Mouse (Mus musculus): ENCODE measurements around the gene Fgfr1op2. TPM values are rescaled to one million over a fixed set of nuclear protein-coding genes. Genes with fewer than 3 reads are reported as not detected.

Fgfr1op2 gene
- 75.5 TPM for polyA plus RNA-seq (2021)

DNA sequence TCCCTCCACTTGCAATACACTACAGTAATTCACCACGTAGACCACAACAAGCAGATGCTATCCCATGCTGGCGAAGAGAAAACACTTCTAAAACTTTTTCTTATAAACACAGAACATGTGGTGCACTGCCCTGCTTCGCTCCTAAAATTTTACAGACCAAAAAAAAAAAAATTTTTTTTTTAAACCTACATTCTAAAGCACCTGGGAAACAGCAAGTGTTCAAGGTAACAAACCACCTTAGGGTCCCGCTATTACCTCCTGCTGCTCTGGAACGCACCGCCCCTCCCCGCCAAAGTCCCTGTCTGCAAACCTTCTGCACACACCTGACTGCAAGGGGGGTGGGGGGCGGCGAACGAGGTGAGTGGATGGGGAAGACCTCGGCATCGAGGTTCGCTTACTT lies at the start of gene Fgfr1op2:
Fgfr1op2 (plus strand) TSS at position 301 of the 400 bp plus-strand sequence.
- POLR2A ChIA-PET: no interaction called here
- DNase-seq (ENCODE audit: low read depth, low spot score): no peak
- ATAC-seq: no peak
- in situ Hi-C loops (cut with MboI; ENCODE audit: low pct_unique_long_range_greater_than_20kb): no loop called here
- CTCF ChIA-PET: no interaction called here
- H3K27me3 ChIP-seq: no peaks in the 10 kb centered on the region
- no peak for TF ChIP-seq CTCF (IDR thresholded peaks at IDR 0.05)

DNA sequence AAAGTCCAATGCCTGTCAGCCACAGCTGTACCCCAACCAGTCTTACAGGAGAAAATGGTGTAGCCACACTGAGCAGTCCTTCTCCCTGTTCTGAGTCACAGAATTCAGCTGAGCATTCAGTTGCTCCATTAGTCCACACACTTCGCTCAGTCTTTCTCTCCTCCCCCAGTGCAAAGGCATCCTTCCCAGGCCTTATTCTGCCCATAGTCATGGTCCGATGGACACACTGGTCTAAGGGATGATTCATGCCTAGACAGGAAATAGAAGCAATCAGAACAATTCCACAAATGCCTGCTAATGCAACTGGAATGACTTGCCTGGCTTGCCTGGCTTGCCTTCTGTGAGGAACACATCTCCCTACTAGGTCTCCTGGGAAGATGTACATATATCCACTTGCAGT lies 49.5 kb upstream of the Fgfr1op2 start:
- no peaks in the 10 kb centered on the region for H3K27me3 ChIP-seq
- CTCF ChIA-PET: no interaction called here
- in situ Hi-C loops (cut with MboI; ENCODE audit: low pct_unique_long_range_greater_than_20kb): no loop called here
- POLR2A ChIA-PET: no interaction called here
- TF ChIP-seq CTCF (IDR thresholded peaks at IDR 0.05): no peak
- ATAC-seq (peak; percentile 98), DNase-seq (ENCODE audit: low read depth, low spot score) (peak; percentile 82)

DNA sequence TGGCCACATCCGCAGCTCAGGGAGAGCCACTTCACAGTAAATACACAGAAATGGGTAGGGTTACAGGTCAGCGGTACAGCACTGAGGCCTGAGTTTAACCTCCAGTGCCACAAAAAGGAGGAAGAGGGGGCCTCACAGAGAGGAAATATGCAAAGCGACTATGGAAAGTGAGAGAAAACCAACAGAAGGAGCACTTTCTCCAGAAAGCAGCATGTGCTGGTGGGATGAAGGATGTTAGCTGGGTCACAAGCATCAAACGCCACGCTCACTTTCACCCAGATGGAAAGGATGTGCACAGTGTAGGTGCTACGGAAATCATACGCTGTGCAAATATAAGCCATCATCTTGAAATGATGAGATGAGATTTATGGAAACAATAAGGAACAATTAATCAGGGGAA lies 46.6 kb upstream of the Fgfr1op2 start:
- POLR2A ChIA-PET: no interaction called here
- no peak for TF ChIP-seq CTCF (IDR thresholded peaks at IDR 0.05)
- no peak for DNase-seq (ENCODE audit: low read depth, low spot score)
- in situ Hi-C loops (cut with MboI; ENCODE audit: low pct_unique_long_range_greater_than_20kb): no loop called here
- CTCF ChIA-PET: interaction anchor here (1.1 kb wide), 1 partner anchor 9 kb away, joined by 3 read pairs; no protein-coding TSS in a partner anchor
- H3K27me3 ChIP-seq: no peaks in the 10 kb centered on the region
- ATAC-seq: no peak

DNA sequence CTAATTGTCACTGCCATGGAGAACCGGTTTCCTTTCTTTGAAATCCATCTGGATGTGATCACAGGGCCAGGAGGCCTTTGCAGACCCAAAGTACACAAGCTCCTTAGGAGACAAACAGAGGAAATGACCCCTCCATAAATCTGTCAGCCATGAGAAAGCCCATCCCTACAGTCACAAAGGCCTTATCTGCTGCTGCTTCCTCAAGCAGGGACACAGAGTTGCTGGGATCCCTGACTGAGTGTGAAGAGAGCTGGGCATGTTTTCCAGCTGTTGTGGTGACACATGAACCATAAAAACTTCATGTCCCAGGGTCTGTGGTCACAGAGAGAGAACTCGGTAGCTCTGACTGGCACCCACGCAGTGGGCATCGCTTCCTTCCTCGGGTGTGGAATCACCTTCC lies 46.2 kb upstream of the Fgfr1op2 start:
- TF ChIP-seq CTCF (IDR thresholded peaks at IDR 0.05): no peak
- ChIA-PET CTCF (interaction anchor here (0.8 to 1.1 kb wide), 2 partner anchors 8 to 10 kb away, joined by 3 read pairs; no protein-coding TSS in a partner anchor), POLR2A (no interaction called here)
- DNase-seq (ENCODE audit: low read depth, low spot score) (no peak), ATAC-seq (no peak)
- H3K27me3 ChIP-seq: no peaks in the 10 kb centered on the region
- in situ Hi-C loops (cut with MboI; ENCODE audit: low pct_unique_long_range_greater_than_20kb): no loop called here

DNA sequence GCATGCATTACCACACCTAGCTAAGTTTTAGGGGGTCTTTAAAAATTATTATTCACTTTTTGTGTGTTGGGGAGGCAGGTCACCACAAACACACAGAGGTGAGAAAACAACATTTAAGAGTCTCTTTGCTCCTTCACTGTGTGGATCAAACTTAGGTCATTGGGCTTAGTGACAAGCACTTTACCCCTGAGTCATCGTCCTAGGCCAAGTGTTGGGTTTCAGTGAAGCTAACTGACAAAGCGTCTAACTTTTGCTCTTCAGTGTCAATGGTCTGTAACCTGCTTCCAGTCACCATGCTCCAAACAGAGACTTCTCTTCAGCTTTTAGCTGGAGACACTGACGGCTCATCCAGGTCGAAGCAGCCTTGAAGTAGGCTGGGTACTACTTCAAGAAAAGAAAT lies 43.9 kb upstream of the Fgfr1op2 start:
- ChIA-PET CTCF (no interaction called here), POLR2A (no interaction called here)
- DNase-seq (ENCODE audit: low read depth, low spot score) (no peak), ATAC-seq (no peak)
- TF ChIP-seq CTCF (IDR thresholded peaks at IDR 0.05): no peak
- H3K27me3 ChIP-seq: no peaks in the 10 kb centered on the region
- in situ Hi-C loops (cut with MboI; ENCODE audit: low pct_unique_long_range_greater_than_20kb): no loop called here

DNA sequence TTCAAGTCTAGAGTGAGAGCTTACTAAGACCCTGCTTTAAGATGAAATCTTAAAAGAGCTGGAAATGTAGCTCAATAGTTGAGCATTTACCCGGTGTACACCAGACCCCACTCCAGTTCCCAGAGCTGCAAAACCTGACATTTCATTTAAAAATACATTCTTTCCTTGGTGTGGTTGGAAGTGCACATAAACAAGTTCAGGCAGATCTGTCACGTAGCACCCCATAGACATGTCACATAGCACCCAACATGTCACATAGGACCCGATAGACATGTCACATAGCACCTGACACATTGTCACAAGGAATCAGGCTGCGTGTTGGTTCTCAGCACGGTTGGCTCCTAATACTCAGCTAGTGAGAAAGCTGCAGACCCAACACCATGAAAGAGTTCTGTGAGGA lies 41.5 kb upstream of the Fgfr1op2 start:
- no peak for TF ChIP-seq CTCF (IDR thresholded peaks at IDR 0.05)
- ChIA-PET CTCF (no interaction called here), POLR2A (no interaction called here)
- DNase-seq (ENCODE audit: low read depth, low spot score) (no peak), ATAC-seq (no peak)
- no peaks in the 10 kb centered on the region for H3K27me3 ChIP-seq
- in situ Hi-C loops (cut with MboI; ENCODE audit: low pct_unique_long_range_greater_than_20kb): no loop called here

DNA sequence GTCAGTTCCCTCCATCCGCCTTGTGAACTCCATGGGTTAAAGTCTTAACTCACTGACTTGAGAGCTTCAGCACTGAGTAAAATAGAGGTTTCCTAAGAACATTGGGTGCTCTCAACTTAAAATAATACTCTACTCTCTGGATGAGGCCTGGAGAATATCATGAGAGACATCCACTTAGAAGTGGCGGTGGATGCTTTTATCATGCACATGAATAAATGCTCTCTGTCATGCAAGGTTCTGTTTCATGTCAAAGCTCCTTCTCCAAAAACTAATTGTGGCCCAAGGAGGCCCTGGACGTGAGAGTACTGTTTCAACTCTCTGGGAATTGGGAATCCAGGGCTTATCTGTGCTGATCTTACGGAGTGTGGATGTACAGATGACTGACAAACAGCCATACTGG lies 39.9 kb upstream of the Fgfr1op2 start:
- CTCF ChIA-PET: interaction anchor here (1.1 kb wide), 1 partner anchor 130 kb away, joined by 3 read pairs; no protein-coding TSS in a partner anchor
- in situ Hi-C loops (cut with MboI; ENCODE audit: low pct_unique_long_range_greater_than_20kb): no loop called here
- DNase-seq (ENCODE audit: low read depth, low spot score) (no peak), ATAC-seq (no peak)
- H3K27me3 ChIP-seq: no peaks in the 10 kb centered on the region
- TF ChIP-seq CTCF (IDR thresholded peaks at IDR 0.05): no peak
- POLR2A ChIA-PET: no interaction called here

DNA sequence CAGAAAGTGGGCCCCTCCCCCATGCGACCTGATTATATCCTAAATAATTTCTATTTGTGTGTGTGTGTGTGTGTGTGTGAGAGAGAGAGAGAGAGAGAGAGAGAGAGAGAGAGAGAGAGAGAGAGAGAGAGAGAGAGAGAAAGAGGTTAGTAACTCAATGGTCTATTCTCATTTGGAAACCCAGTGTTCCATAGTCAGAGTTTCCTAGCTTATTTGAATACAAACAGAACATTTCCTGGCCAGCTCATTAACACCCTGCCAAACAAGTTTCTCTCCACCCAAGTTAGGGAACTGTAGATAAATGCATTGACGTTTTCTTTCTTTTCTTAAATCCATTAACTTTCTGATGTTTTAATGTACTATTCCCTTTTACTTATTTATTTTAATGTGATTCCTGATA lies 38.9 kb upstream of the Fgfr1op2 start:
- ATAC-seq (no peak), DNase-seq (ENCODE audit: low read depth, low spot score) (no peak)
- POLR2A ChIA-PET: no interaction called here
- CTCF ChIA-PET: no interaction called here
- TF ChIP-seq CTCF (IDR thresholded peaks at IDR 0.05): no peak
- no peaks in the 10 kb centered on the region for H3K27me3 ChIP-seq
- in situ Hi-C loops (cut with MboI; ENCODE audit: low pct_unique_long_range_greater_than_20kb): no loop called here

DNA sequence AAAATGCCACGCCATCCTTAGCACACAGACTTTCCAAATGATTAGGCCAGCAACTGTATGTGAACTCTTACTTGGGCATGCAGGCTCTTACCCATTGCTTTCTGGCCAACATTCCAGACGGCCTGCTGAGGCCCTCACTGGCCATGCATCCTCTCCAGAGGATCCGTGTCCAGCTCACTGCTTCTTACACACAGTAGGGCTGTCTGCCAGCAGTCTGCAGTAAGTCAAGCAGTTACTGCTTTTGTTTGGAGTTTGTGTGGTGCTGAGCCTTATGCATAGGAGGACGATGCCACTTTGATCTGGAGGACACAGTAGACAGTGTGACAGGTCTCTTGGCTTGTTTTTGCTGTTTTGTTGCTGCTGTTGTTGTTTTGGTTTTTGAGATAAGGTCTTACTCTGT lies 38.3 kb upstream of the Fgfr1op2 start:
- TF ChIP-seq CTCF (IDR thresholded peaks at IDR 0.05): no peak
- ChIA-PET POLR2A (no interaction called here), CTCF (interaction anchor here (0.8 kb wide), 1 partner anchor 8 kb away, joined by 3 read pairs; no protein-coding TSS in a partner anchor)
- H3K27me3 ChIP-seq: no peaks in the 10 kb centered on the region
- in situ Hi-C loops (cut with MboI; ENCODE audit: low pct_unique_long_range_greater_than_20kb): no loop called here
- no peak for ATAC-seq
- no peak for DNase-seq (ENCODE audit: low read depth, low spot score)

DNA sequence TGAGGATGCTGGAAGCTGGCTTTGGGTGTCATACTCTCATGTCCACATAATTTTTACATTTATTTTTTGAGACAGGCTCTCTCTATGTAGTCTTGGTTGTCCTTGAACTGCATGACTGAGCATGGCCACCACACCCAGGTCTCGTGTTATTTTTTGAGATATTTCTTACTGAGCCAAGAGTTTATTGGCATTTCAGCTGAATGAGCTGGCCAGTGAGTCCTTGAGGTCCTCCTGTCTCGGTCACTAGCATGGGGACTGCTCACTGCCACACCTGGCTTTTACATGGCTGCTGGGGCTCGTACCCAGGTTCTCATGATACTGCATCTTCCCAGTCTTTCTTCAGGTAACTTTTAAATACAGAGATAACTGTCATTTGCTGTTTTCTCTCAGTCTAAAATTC lies 36.6 kb upstream of the Fgfr1op2 start:
- ATAC-seq (peak; percentile 39), DNase-seq (ENCODE audit: low read depth, low spot score) (no peak)
- no peaks in the 10 kb centered on the region for H3K27me3 ChIP-seq
- in situ Hi-C loops (cut with MboI; ENCODE audit: low pct_unique_long_range_greater_than_20kb): no loop called here
- CTCF ChIA-PET: interaction anchor here (1.3 kb wide), 1 partner anchor 101 kb away, joined by 4 read pairs; no protein-coding TSS in a partner anchor
- POLR2A ChIA-PET: interaction anchor here (0.9 kb wide), 1 partner anchor 9 kb away, joined by 3 read pairs; no protein-coding TSS in a partner anchor
- TF ChIP-seq CTCF (IDR thresholded peaks at IDR 0.05): no peak

DNA sequence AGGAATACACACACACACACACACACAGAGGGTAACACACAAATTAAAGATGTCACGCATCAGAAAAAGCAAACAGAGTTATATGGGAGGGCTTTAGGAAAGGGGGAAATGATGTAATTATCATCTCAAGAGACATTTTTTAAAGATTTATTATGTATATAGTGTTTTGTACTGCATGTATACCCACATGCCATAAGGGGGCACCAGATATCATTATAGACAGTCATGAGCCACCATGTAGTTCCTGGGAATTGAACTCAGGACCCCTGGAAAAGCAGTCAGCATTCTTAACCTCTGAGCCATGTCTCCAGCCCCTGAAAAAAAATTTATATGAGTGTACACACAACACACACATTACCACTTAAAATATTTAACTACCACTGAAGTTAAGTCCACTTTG lies 32.4 kb upstream of the Fgfr1op2 start:
- ChIA-PET CTCF (interaction anchor here (0.9 kb wide), 1 partner anchor 8 kb away, joined by 5 read pairs; no protein-coding TSS in a partner anchor), POLR2A (no interaction called here)
- H3K27me3 ChIP-seq: no peaks in the 10 kb centered on the region
- DNase-seq (ENCODE audit: low read depth, low spot score) (no peak), ATAC-seq (no peak)
- in situ Hi-C loops (cut with MboI; ENCODE audit: low pct_unique_long_range_greater_than_20kb): no loop called here
- peak; percentile 45 for TF ChIP-seq CTCF (IDR thresholded peaks at IDR 0.05)

DNA sequence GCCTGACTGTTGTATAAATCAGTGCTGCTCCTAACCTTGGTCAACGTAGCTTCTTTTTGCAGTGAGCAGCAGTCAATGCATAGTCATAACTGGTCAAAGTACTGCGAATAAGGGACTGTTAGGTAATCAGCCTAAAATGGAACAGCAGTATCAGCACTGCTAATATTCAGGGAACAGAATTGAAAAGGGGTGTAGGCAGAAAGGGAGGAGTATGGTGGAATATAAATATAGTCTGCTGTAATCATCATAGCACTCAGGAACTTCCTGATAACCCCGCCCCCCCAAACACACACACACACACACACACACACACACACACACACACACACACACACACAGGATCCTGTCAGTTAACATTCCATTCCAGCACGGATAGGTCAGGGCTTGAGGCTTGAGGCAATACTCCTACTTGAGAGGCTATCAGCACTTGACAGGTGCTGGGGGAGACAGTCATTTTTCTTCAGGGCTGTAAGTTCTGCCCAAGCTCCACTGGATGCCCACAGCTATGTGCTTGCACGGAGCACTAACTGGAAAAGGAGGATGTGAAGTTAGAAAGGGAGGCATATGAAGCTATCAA lies 31.6 kb upstream of the Fgfr1op2 start:
- DNase-seq (ENCODE audit: low read depth, low spot score): no peak
- no peak for ATAC-seq
- in situ Hi-C loops (cut with MboI; ENCODE audit: low pct_unique_long_range_greater_than_20kb): no loop called here
- no peak for TF ChIP-seq CTCF (IDR thresholded peaks at IDR 0.05)
- H3K27me3 ChIP-seq: no peaks in the 10 kb centered on the region
- CTCF ChIA-PET: no interaction called here
- POLR2A ChIA-PET: interaction anchor here (0.6 kb wide), 1 partner anchor 1291 kb away, joined by 3 read pairs; no protein-coding TSS in a partner anchor
